Mouse (Mus musculus): ENCODE measurements around the gene Cnih2.

The Cnih2 gene

GRCm38 (mm10) chr19:5098363-5099143 is at the start of gene Cnih2:
TSS of gene Cnih2 (minus strand) at chr19:5098521.
- DNase-seq (ENCODE audit: low spot score in 2 of 2), result peak in 1 of 2 experiments; percentile 41

GRCm38 (mm10) chr19:5139640-5140039 is 41.3 kb upstream of the Cnih2 start:
- DNase-seq (ENCODE audit: low spot score in 2 of 2), result peak; percentile 5 to 29

- DNase-seq (ENCODE audit: low spot score in 2 of 2), result no peak
These were observed 32.9 kb upstream of the Cnih2 start for GRCm38 (mm10) chr19:5131237-5131636.

GRCm38 (mm10) chr19:5129770-5130169 is 31.4 kb upstream of the Cnih2 start:
- DNase-seq (ENCODE audit: low spot score in 2 of 2), result no peak

GRCm38 (mm10) chr19:5124055-5124614 is 25.8 kb upstream of the Cnih2 start:
- no peak for DNase-seq (ENCODE audit: low spot score in 2 of 2)

- no peak for DNase-seq (ENCODE audit: low spot score in 2 of 2)
These were observed 24.9 kb upstream of the Cnih2 start for GRCm38 (mm10) chr19:5123241-5123640.

- no peak for DNase-seq (ENCODE audit: low spot score in 2 of 2)
These were observed 24.2 kb upstream of the Cnih2 start for GRCm38 (mm10) chr19:5122492-5122891.

- no peak for DNase-seq (ENCODE audit: low spot score in 2 of 2)
These were observed 20.0 kb upstream of the Cnih2 start, which contains the start of gene Klc2 for GRCm38 (mm10) chr19:5118384-5118698. TSS of gene Klc2 (minus strand) at chr19:5118560.

- peak; percentile 85 to 86 for DNase-seq (ENCODE audit: low spot score in 2 of 2)
These were observed 19.4 kb upstream of the Cnih2 start for GRCm38 (mm10) chr19:5117494-5118383.

- no peak for DNase-seq (ENCODE audit: low spot score in 2 of 2)
These were observed 15.5 kb upstream of the Cnih2 start for GRCm38 (mm10) chr19:5113783-5114182.

- DNase-seq (ENCODE audit: low spot score in 2 of 2), result no peak
These were observed 11.5 kb upstream of the Cnih2 start for GRCm38 (mm10) chr19:5109659-5110453.

- DNase-seq (ENCODE audit: low spot score in 2 of 2), result no peak
These were observed 10.4 kb upstream of the Cnih2 start for GRCm38 (mm10) chr19:5108702-5109101.

GRCm38 (mm10) chr19:5108271-5108575 is 9.9 kb upstream of the Cnih2 start:
- DNase-seq (ENCODE audit: low spot score in 2 of 2), result no peak

- DNase-seq (ENCODE audit: low spot score in 2 of 2), result no peak
These were observed 9.4 kb upstream of the Cnih2 start for GRCm38 (mm10) chr19:5107556-5108270.

- DNase-seq (ENCODE audit: low spot score in 2 of 2), result peak; percentile 98 to 99
These were observed 8.4 kb upstream of the Cnih2 start, which contains the start of gene Rab1b for GRCm38 (mm10) chr19:5106731-5107191. TSS of gene Rab1b (minus strand) at chr19:5107072.

GRCm38 (mm10) chr19:5106074-5106473 is 7.8 kb upstream of the Cnih2 start:
- DNase-seq (ENCODE audit: low spot score in 2 of 2), result no peak

GRCm38 (mm10) chr19:5097521-5098362 is 579 bp downstream of the Cnih2 start:
- DNase-seq (ENCODE audit: low spot score in 2 of 2), result no peak

GRCm38 (mm10) chr19:5095887-5096474 is 2.3 kb downstream of the Cnih2 start:
- no peak for DNase-seq (ENCODE audit: low spot score in 2 of 2)

GRCm38 (mm10) chr19:5094746-5095417 is 3.4 kb downstream of the Cnih2 start:
- DNase-seq (ENCODE audit: low spot score in 2 of 2), result no peak
